Mouse (Mus musculus): ENCODE results near the gene Kif4. TPM values are rescaled to one million over a fixed set of nuclear protein-coding genes. Genes with fewer than 3 reads are reported as not detected.
A peak's percentile ranks its signal among the peaks of the same experiment; 100 is the strongest.

Kif4 gene
- polyA plus RNA-seq, 1 experiment from 2014 or later, result 21.0 TPM

- no peaks in the 10 kb centered on the region for H3K4me1 ChIP-seq (ENCODE audit: control insufficient read depth, insufficient read depth, low read length)
- WGBS, result 97% methylated on average over 4 of the region's 4 CpGs
- no peak overlapping the region for H3K4me3 ChIP-seq (ENCODE audit: low read depth, low read length)
- no peaks in the 10 kb centered on the region for H3K27me3 ChIP-seq (replicated peaks; ENCODE audit: control insufficient read depth, insufficient read depth, low read length)
- H3K9ac ChIP-seq (ENCODE audit: low read length), result no peak overlapping the region
- no peaks in the 10 kb centered on the region for H3K9me3 ChIP-seq (replicated peaks; ENCODE audit: control insufficient read depth, low read length)
- no peak overlapping the region for H3K4me2 ChIP-seq (ENCODE audit: low read length)
- ATAC-seq (no peak), DNase-seq (ENCODE audit: low spot score) (no peak)
- peaks cover 10% of the 10 kb centered on the region; the same call in 1 of the 2 replicates for H3K36me3 ChIP-seq (ENCODE audit: control insufficient read depth, insufficient read depth, low read length)
- no peak overlapping the region for H3K27ac ChIP-seq (ENCODE audit: low read depth, low read length)
Observed at GRCm38 (mm10) chrX:100696776-100697175, 71.2 kb downstream of the Kif4 start.

- Histone ChIP-seq H3K27ac (ENCODE audit: low read depth, low read length) (no peak overlapping the region), H3K9me3 (replicated peaks; ENCODE audit: control insufficient read depth, low read length) (no peaks in the 10 kb centered on the region), H3K36me3 (ENCODE audit: control insufficient read depth, insufficient read depth, low read length) (0 out of 2 replicates have a peak, but pooled peaks cover 18% of the 10 kb centered on the region), H3K9ac (ENCODE audit: low read length) (no peak overlapping the region), H3K4me2 (ENCODE audit: low read length) (no peak overlapping the region), H3K27me3 (replicated peaks; ENCODE audit: control insufficient read depth, insufficient read depth, low read length) (no peaks in the 10 kb centered on the region), H3K4me3 (ENCODE audit: low read depth, low read length) (no peak overlapping the region), H3K4me1 (ENCODE audit: control insufficient read depth, insufficient read depth, low read length) (no peaks in the 10 kb centered on the region)
- WGBS, result 88% methylated on average over 6 of the region's 6 CpGs
- no peak for DNase-seq (ENCODE audit: low spot score)
- no peak for ATAC-seq
Observed at GRCm38 (mm10) chrX:100708032-100708431, 82.5 kb downstream of the Kif4 start.

GRCm38 (mm10) chrX:100716173-100716572 is 90.6 kb downstream of the Kif4 start:
- Histone ChIP-seq H3K4me3 (ENCODE audit: low read depth, low read length) (no peak overlapping the region), H3K4me2 (ENCODE audit: low read length) (no peak overlapping the region), H3K36me3 (ENCODE audit: control insufficient read depth, insufficient read depth, low read length) (peaks cover 29% of the 10 kb centered on the region; the same call in 1 of the 2 replicates), H3K27me3 (replicated peaks; ENCODE audit: control insufficient read depth, insufficient read depth, low read length) (no peaks in the 10 kb centered on the region), H3K9me3 (replicated peaks; ENCODE audit: control insufficient read depth, low read length) (no peaks in the 10 kb centered on the region), H3K27ac (ENCODE audit: low read depth, low read length) (no peak overlapping the region), H3K9ac (ENCODE audit: low read length) (no peak overlapping the region), H3K4me1 (ENCODE audit: control insufficient read depth, insufficient read depth, low read length) (no peaks in the 10 kb centered on the region)
- no peak for ATAC-seq
- WGBS, result 86% methylated on average over 6 of the region's 6 CpGs
- DNase-seq (ENCODE audit: low spot score), result no peak

GRCm38 (mm10) chrX:100728947-100729346 is 103.4 kb downstream of the Kif4 start:
- DNase-seq (ENCODE audit: low spot score), result peak; percentile 78
- WGBS, result 26% methylated on average over 1 of the region's 1 CpGs
- Histone ChIP-seq H3K9me3 (replicated peaks; ENCODE audit: control insufficient read depth, low read length) (no peaks in the 10 kb centered on the region), H3K4me1 (ENCODE audit: control insufficient read depth, insufficient read depth, low read length) (peaks cover 7% of the 10 kb centered on the region), H3K36me3 (ENCODE audit: control insufficient read depth, insufficient read depth, low read length) (0 out of 2 replicates have a peak, but pooled peaks cover 15% of the 10 kb centered on the region), H3K4me2 (ENCODE audit: low read length) (no peak overlapping the region), H3K4me3 (ENCODE audit: low read depth, low read length) (no peak overlapping the region), H3K27ac (ENCODE audit: low read depth, low read length) (peak overlapping the region; percentile 52; the same call in 1 of the 2 replicates), H3K9ac (ENCODE audit: low read length) (no peak overlapping the region), H3K27me3 (replicated peaks; ENCODE audit: control insufficient read depth, insufficient read depth, low read length) (no peaks in the 10 kb centered on the region)
- peak; percentile 78 for ATAC-seq

- peak; percentile 61 for DNase-seq (ENCODE audit: low spot score)
- peak within 1 kb of the TSS; percentile 55 for H3K9ac ChIP-seq (ENCODE audit: low read length)
- peaks cover 7% of the 10 kb centered on the region for H3K4me1 ChIP-seq (ENCODE audit: control insufficient read depth, insufficient read depth, low read length)
- H3K27ac ChIP-seq (ENCODE audit: low read depth, low read length), result peak within 1 kb of the TSS; percentile 52; the same call in 1 of the 2 replicates
- peak within 1 kb of the TSS; percentile 16 for H3K4me3 ChIP-seq (ENCODE audit: low read depth, low read length)
- H3K4me2 ChIP-seq (ENCODE audit: low read length), result peak within 1 kb of the TSS; percentile 47
- no peaks in the 10 kb centered on the region for H3K27me3 ChIP-seq (replicated peaks; ENCODE audit: control insufficient read depth, insufficient read depth, low read length)
- 0 out of 2 replicates have a peak, but pooled peaks cover 11% of the 10 kb centered on the region for H3K36me3 ChIP-seq (ENCODE audit: control insufficient read depth, insufficient read depth, low read length)
- WGBS, result 22% methylated on average over 8 of the region's 8 CpGs
- H3K9me3 ChIP-seq (replicated peaks; ENCODE audit: control insufficient read depth, low read length), result no peaks in the 10 kb centered on the region
- ATAC-seq, result peak; percentile 74
Observed at GRCm38 (mm10) chrX:100729665-100730188, 104.2 kb downstream of the Kif4 start, which contains the start of gene Gdpd2. TSS of gene Gdpd2 (plus strand) at chrX:100729873.

GRCm38 (mm10) chrX:100730266-100730665 is 104.7 kb downstream of the Kif4 start:
- Histone ChIP-seq H3K4me1 (ENCODE audit: control insufficient read depth, insufficient read depth, low read length) (peaks cover 7% of the 10 kb centered on the region), H3K27ac (ENCODE audit: low read depth, low read length) (peak overlapping the region; percentile 52; the same call in 1 of the 2 replicates), H3K36me3 (ENCODE audit: control insufficient read depth, insufficient read depth, low read length) (0 out of 2 replicates have a peak, but pooled peaks cover 10% of the 10 kb centered on the region), H3K9me3 (replicated peaks; ENCODE audit: control insufficient read depth, low read length) (no peaks in the 10 kb centered on the region), H3K4me2 (ENCODE audit: low read length) (peak overlapping the region; percentile 47), H3K4me3 (ENCODE audit: low read depth, low read length) (peak overlapping the region; percentile 16), H3K9ac (ENCODE audit: low read length) (peak overlapping the region; percentile 55), H3K27me3 (replicated peaks; ENCODE audit: control insufficient read depth, insufficient read depth, low read length) (no peaks in the 10 kb centered on the region)
- 42% methylated on average over 8 of the region's 8 CpGs for WGBS
- DNase-seq (ENCODE audit: low spot score), result no peak
- peak; percentile 37 for ATAC-seq

- Histone ChIP-seq H3K9ac (ENCODE audit: low read length) (no peak overlapping the region), H3K4me2 (ENCODE audit: low read length) (no peak overlapping the region), H3K36me3 (ENCODE audit: control insufficient read depth, insufficient read depth, low read length) (no peaks in the 10 kb centered on the region), H3K4me1 (ENCODE audit: control insufficient read depth, insufficient read depth, low read length) (peaks cover 4% of the 10 kb centered on the region), H3K4me3 (ENCODE audit: low read depth, low read length) (no peak overlapping the region), H3K27ac (ENCODE audit: low read depth, low read length) (no peak overlapping the region), H3K27me3 (replicated peaks; ENCODE audit: control insufficient read depth, insufficient read depth, low read length) (no peaks in the 10 kb centered on the region), H3K9me3 (replicated peaks; ENCODE audit: control insufficient read depth, low read length) (no peaks in the 10 kb centered on the region)
- 81% methylated on average over 7 of the region's 7 CpGs for WGBS
- DNase-seq (ENCODE audit: low spot score) (no peak), ATAC-seq (no peak)
Observed at GRCm38 (mm10) chrX:100734359-100734758, 108.8 kb downstream of the Kif4 start.

- peak overlapping the region; percentile 14; the same call in 1 of the 2 replicates for H3K4me3 ChIP-seq (ENCODE audit: low read depth, low read length)
- H3K4me1 ChIP-seq (ENCODE audit: control insufficient read depth, insufficient read depth, low read length), result no peaks in the 10 kb centered on the region; the same call in 1 of the 2 replicates
- H3K9me3 ChIP-seq (replicated peaks; ENCODE audit: control insufficient read depth, low read length), result no peaks in the 10 kb centered on the region
- peak overlapping the region; percentile 22; the same call in 1 of the 2 replicates for H3K9ac ChIP-seq (ENCODE audit: low read length)
- whole genome bisulfite sequencing, result 27% methylated on average over 14 of the region's 14 CpGs
- peak; percentile 69 for DNase-seq (ENCODE audit: low spot score)
- no peak overlapping the region for H3K27ac ChIP-seq (ENCODE audit: low read depth, low read length)
- peak overlapping the region; percentile 45 for H3K4me2 ChIP-seq (ENCODE audit: low read length)
- no peaks in the 10 kb centered on the region for H3K36me3 ChIP-seq (ENCODE audit: control insufficient read depth, insufficient read depth, low read length)
- peak; percentile 81 for ATAC-seq
- H3K27me3 ChIP-seq (replicated peaks; ENCODE audit: control insufficient read depth, insufficient read depth, low read length), result no peaks in the 10 kb centered on the region
Observed at GRCm38 (mm10) chrX:100738918-100739317, 113.4 kb downstream of the Kif4 start.

- Histone ChIP-seq H3K9ac (ENCODE audit: low read length) (peak overlapping the region; percentile 22; the same call in 1 of the 2 replicates), H3K4me3 (ENCODE audit: low read depth, low read length) (peak overlapping the region; percentile 14), H3K36me3 (ENCODE audit: control insufficient read depth, insufficient read depth, low read length) (no peaks in the 10 kb centered on the region), H3K4me1 (ENCODE audit: control insufficient read depth, insufficient read depth, low read length) (no peaks in the 10 kb centered on the region; the same call in 1 of the 2 replicates), H3K4me2 (ENCODE audit: low read length) (peak overlapping the region; percentile 45), H3K27me3 (replicated peaks; ENCODE audit: control insufficient read depth, insufficient read depth, low read length) (no peaks in the 10 kb centered on the region), H3K27ac (ENCODE audit: low read depth, low read length) (no peak overlapping the region), H3K9me3 (replicated peaks; ENCODE audit: control insufficient read depth, low read length) (no peaks in the 10 kb centered on the region)
- WGBS, result 53% methylated on average over 10 of the region's 10 CpGs
- DNase-seq (ENCODE audit: low spot score), result peak; percentile 27
- ATAC-seq, result peak; percentile 70; the same call in 1 of the 2 replicates
Observed at GRCm38 (mm10) chrX:100739443-100739842, 113.9 kb downstream of the Kif4 start.
